Mouse (Mus musculus) hindbrain, postnatal 0 days (tissue): Measurements from ENCODE around the gene Shroom3. TPM values are rescaled to one million over a fixed set of nuclear protein-coding genes. Genes with fewer than 3 reads are reported as not detected.

ENCODE experiments used
- ATAC-seq: fragments of 200-750 bp; cut with Nextera tagmentation; 2 replicates; pipeline ENCODE4 v1.8.0; 2017; ENCODE audit warnings: mild to moderate bottlenecking, moderate TSS enrichment, moderate library complexity
- DNase-seq: peaks from one replicate; pipeline ENCODE4 v3.0.0-alpha.2; 2015; ENCODE audit warnings: low spot score
- H3K27ac ChIP-seq: fragments of 300-500 bp; sonication (generic); 2 replicates; pipeline ENCODE4 v1.5.1; 2014; ENCODE audit warnings: mild to moderate bottlenecking
- H3K27me3 ChIP-seq: fragments of 300-500 bp; sonication (generic); 2 replicates; pipeline ENCODE4 v1.6.1; 2014; ENCODE audit warnings: low read length, mixed read lengths; ENCODE audit not compliant: insufficient read depth
- H3K36me3 ChIP-seq: fragments of 300-500 bp; sonication (generic); 2 replicates; pipeline ENCODE4 v1.6.1; 2014; ENCODE audit warnings: low read length, mixed read lengths; ENCODE audit not compliant: insufficient read depth
- H3K4me1 ChIP-seq: fragments of 300-500 bp; sonication (generic); 2 replicates; pipeline ENCODE4 v1.6.1; 2014; ENCODE audit warnings: antibody characterized with exemption, low read length, mixed read lengths; ENCODE audit not compliant: insufficient read depth
- H3K4me2 ChIP-seq: fragments of 300-500 bp; sonication (generic); 2 replicates; pipeline ENCODE4 v1.6.1; 2014; ENCODE audit warnings: low read depth, mild to moderate bottlenecking, low read length, moderate library complexity, mixed read lengths
- H3K4me3 ChIP-seq: fragments of 300-500 bp; sonication (generic); 2 replicates; pipeline ENCODE4 v1.5.1; 2014; ENCODE audit warnings: low read length
- H3K9ac ChIP-seq: fragments of 300-500 bp; sonication (generic); replicated peaks from 2 replicates; pipeline ENCODE4 v1.6.1; 2014; ENCODE audit warnings: mild to moderate bottlenecking, low read length, moderate library complexity, mixed read lengths
- H3K9me3 ChIP-seq: fragments of 300-500 bp; sonication (generic); 2 replicates; pipeline ENCODE4 v1.6.1; 2016; ENCODE audit warnings: low read length, mixed read lengths
- CTCF ChIP-seq: IDR thresholded peaks from 2 replicates; pipeline ENCODE4 v1.5.1; 2016; ENCODE audit warnings: antibody characterized with exemption, control low read depth, low read depth
- WGBS: fragments of 180-500 bp; shearing (Covaris S2); extraction: QIAGEN DNeasy Blood & Tissue Kit; methylation state at CpG from one replicate; pipeline ENCODE4 v1.1.7; 2014; 5-methylcytosine and 5-hydroxymethylcytosine counted together
- polyA plus RNA-seq: library from polyadenylated mRNA; unstranded; fragments of >200 nt; fragmentation: Nextera tagmentation; extraction: Ambion mirVana; gene quantifications from 2 replicates; pipeline ENCODE4 v1.2.1, GENCODE M21; 2015
- total RNA-seq: library from RNA; depleted of rRNA; stranded (reverse); fragments of >200 nt; gene quantifications from 2 replicates; pipeline ENCODE4 v1.2.3, GENCODE M21; 2014

Shroom3 gene
- total and polyA plus RNA-seq, 2 experiments from 2014 or later: 1.1 to 9.7 TPM

- ATAC-seq: no peak
Measured at GRCm38 (mm10) chr5:92880393-92880792, 197.2 kb downstream of the Shroom3 start.

DNA sequence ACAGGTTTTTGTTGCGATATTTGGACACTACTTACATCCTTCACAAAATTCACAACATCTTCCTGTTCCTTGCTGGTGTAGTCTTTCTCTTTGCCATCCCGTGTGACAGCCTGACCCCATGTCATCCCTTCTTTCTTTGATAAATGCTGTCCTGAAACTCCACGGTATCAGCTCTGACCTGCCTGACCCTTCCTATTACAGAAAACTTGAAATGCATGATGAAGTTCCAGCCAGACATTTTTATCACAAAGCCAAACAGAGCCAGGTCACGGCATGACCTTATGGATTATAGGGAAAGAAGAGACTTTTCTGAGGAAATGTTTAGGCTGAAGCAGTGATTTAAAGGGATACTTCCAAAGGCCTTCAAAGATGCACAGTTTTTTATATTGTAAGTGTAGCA, 197.7 kb downstream of the Shroom3 start:
- Histone ChIP-seq H3K4me3 (no peak overlapping the region), H3K27ac (no peak overlapping the region), H3K36me3 (no peaks in the 10 kb centered on the region), H3K9me3 (no peaks in the 10 kb centered on the region), H3K9ac (no peak overlapping the region), H3K4me2 (no peak overlapping the region), H3K4me1 (no peaks in the 10 kb centered on the region), H3K27me3 (no peaks in the 10 kb centered on the region)
- DNase-seq (no peak), ATAC-seq (no peak)
- 52% methylated on average over 4 of the region's 4 CpGs for WGBS
- TF ChIP-seq CTCF: no peak

More at GRCm38 (mm10) chr5:92880393-92880792, 197.2 kb downstream of the Shroom3 start:
- H3K4me2 ChIP-seq: no peak overlapping the region
- no peaks in the 10 kb centered on the region for H3K4me1 ChIP-seq
- H3K27ac ChIP-seq: no peak overlapping the region
- H3K9ac ChIP-seq: no peak overlapping the region
- no peak for TF ChIP-seq CTCF
- no peaks in the 10 kb centered on the region for H3K9me3 ChIP-seq
- no peaks in the 10 kb centered on the region for H3K36me3 ChIP-seq
- no peak for DNase-seq
- no peaks in the 10 kb centered on the region for H3K27me3 ChIP-seq
- WGBS: 96% methylated on average over 2 of the region's 2 CpGs
- no peak overlapping the region for H3K4me3 ChIP-seq

- H3K27me3 ChIP-seq: no peaks in the 10 kb centered on the region
- DNase-seq (no peak), ATAC-seq (no peak)
- no peak overlapping the region for H3K27ac ChIP-seq
- H3K4me3 ChIP-seq: no peak overlapping the region
- H3K9me3 ChIP-seq: no peaks in the 10 kb centered on the region
- WGBS: 60% methylated on average over 4 of the region's 4 CpGs
- no peak overlapping the region for H3K4me2 ChIP-seq
- no peak for TF ChIP-seq CTCF
- H3K4me1 ChIP-seq: no peaks in the 10 kb centered on the region
- H3K36me3 ChIP-seq: no peaks in the 10 kb centered on the region
- H3K9ac ChIP-seq: no peak overlapping the region
Measured at GRCm38 (mm10) chr5:92886141-92886540, 202.9 kb downstream of the Shroom3 start.

GRCm38 (mm10) chr5:92887501-92887900, 204.3 kb downstream of the Shroom3 start:
- no peak overlapping the region for H3K4me2 ChIP-seq
- TF ChIP-seq CTCF: no peak
- no peaks in the 10 kb centered on the region for H3K36me3 ChIP-seq
- no peak overlapping the region for H3K4me3 ChIP-seq
- WGBS: 52% methylated on average over 3 of the region's 3 CpGs
- ATAC-seq: no peak
- H3K27ac ChIP-seq: 0 out of 2 replicates have a peak overlapping the region, but pooled peaks have one; percentile 8
- H3K27me3 ChIP-seq: no peaks in the 10 kb centered on the region
- no peak overlapping the region for H3K9ac ChIP-seq
- no peaks in the 10 kb centered on the region for H3K4me1 ChIP-seq
- no peak for DNase-seq
- H3K9me3 ChIP-seq: no peaks in the 10 kb centered on the region

DNA sequence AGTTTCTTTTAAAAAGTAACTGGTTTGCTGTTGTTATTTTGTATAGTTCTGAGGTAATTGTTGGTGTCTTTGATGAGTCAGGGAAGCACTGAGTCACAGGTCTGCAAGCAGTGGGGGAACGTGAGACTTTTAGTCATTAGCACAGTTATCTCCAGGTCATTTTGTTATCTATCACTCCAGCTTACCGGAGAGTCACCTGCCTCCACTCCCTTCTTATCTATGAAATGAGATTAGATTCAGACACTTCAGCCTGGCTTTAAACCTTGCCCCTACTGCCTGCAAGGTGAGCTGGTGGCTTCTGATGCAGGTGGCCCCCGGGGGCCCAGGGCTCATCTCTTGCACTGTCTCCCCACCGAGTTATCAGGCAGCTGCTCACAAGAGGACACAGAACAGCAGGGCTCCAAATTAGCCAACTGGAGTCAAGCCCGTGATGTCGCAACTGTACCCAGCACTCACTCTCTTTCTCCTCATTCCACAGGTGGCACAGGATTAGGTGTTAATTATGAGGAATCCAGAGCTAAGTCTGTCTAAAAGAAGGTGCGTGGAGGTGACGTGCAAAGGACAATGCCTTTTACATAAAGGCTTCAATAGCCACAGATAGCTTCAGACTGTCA, 205.5 kb downstream of the Shroom3 start:
- Histone ChIP-seq H3K9me3 (no peaks in the 10 kb centered on the region), H3K27ac (no peak overlapping the region), H3K27me3 (no peaks in the 10 kb centered on the region), H3K9ac (no peak overlapping the region), H3K36me3 (no peaks in the 10 kb centered on the region), H3K4me1 (no peaks in the 10 kb centered on the region), H3K4me2 (no peak overlapping the region), H3K4me3 (no peak overlapping the region)
- DNase-seq: no peak
- WGBS: 69% methylated on average over 8 of the region's 8 CpGs
- no peak for TF ChIP-seq CTCF
- ATAC-seq: no peak

GRCm38 (mm10) chr5:92890902-92891301, 207.7 kb downstream of the Shroom3 start:
- no peaks in the 10 kb centered on the region for H3K9me3 ChIP-seq
- no peaks in the 10 kb centered on the region for H3K36me3 ChIP-seq
- no peaks in the 10 kb centered on the region for H3K4me1 ChIP-seq
- no peak for TF ChIP-seq CTCF
- no peak for ATAC-seq
- WGBS: 89% methylated on average over 5 of the region's 5 CpGs
- no peak overlapping the region for H3K4me3 ChIP-seq
- no peaks in the 10 kb centered on the region for H3K27me3 ChIP-seq
- no peak overlapping the region for H3K27ac ChIP-seq
- DNase-seq: no peak
- no peak overlapping the region for H3K9ac ChIP-seq
- H3K4me2 ChIP-seq: no peak overlapping the region

GRCm38 (mm10) chr5:92893284-92893683, 210.0 kb downstream of the Shroom3 start:
- no peak for TF ChIP-seq CTCF
- Histone ChIP-seq H3K9ac (no peak overlapping the region), H3K4me2 (no peak overlapping the region), H3K9me3 (no peaks in the 10 kb centered on the region), H3K27ac (no peak overlapping the region), H3K27me3 (no peaks in the 10 kb centered on the region), H3K4me1 (no peaks in the 10 kb centered on the region), H3K4me3 (no peak overlapping the region), H3K36me3 (no peaks in the 10 kb centered on the region)
- DNase-seq: no peak
- no peak for ATAC-seq
- WGBS: 30% methylated on average over 4 of the region's 4 CpGs
